Mouse (Mus musculus): Measurements from ENCODE around the gene Junb.

DNA sequence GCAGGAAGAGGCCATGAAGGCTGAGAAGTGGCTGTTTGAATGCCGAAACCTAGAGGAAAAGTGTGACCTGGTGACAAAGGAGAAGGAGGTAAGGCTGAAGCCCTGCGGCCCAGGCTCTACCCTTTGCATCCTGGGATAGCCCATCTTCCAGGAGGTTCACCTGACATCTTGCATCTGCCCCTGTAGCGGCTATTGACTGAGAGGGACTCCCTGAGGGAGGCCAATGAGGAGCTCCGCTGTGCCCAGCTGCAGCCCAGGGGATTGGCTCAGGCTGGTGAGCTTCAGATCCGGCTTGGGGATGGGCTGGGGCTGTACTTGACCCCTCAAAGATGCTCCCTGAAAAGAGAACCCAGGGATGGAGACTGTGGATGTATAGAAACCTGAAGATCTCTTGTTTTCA is 18.5 kb upstream of the Junb start:
- TF ChIP-seq CTCF (IDR thresholded peaks at IDR 0.05; ENCODE audit: extremely low read depth, insufficient read depth, low read length) (no peak), POLR2A (IDR thresholded peaks at IDR 0.05; ENCODE audit: extremely low read depth, insufficient read depth, low read length) (no peak)

All from cortical plate, adult 2 months (tissue).